Mouse (Mus musculus): ENCODE results near the gene Hoxb5.
A peak's percentile ranks its signal among the peaks of the same experiment; 100 is the strongest.

The Hoxb5 gene

GRCm38 (mm10) chr11:96272024-96272921 is 30.9 kb upstream of the Hoxb5 start:
- DNase-seq: peak; percentile 52

- no peak for DNase-seq
Measured at GRCm38 (mm10) chr11:96274428-96274827, 28.7 kb upstream of the Hoxb5 start.

- peak; percentile 53 for DNase-seq
Measured at GRCm38 (mm10) chr11:96275896-96276295, 27.2 kb upstream of the Hoxb5 start.

GRCm38 (mm10) chr11:96277151-96278044 is 25.7 kb upstream of the Hoxb5 start:
- peak; percentile 40 for DNase-seq

- DNase-seq: no peak
Measured at GRCm38 (mm10) chr11:96278324-96278723, 24.8 kb upstream of the Hoxb5 start.

- peak; percentile 94 for DNase-seq
Measured at GRCm38 (mm10) chr11:96278773-96279172, 24.4 kb upstream of the Hoxb5 start.

GRCm38 (mm10) chr11:96279421-96280233 is 23.5 kb upstream of the Hoxb5 start:
- peak; percentile 69 for DNase-seq

- DNase-seq: peak; percentile 71
Measured at GRCm38 (mm10) chr11:96280399-96281378, 22.4 kb upstream of the Hoxb5 start.

GRCm38 (mm10) chr11:96281396-96281795 is 21.7 kb upstream of the Hoxb5 start:
- DNase-seq: peak; percentile 59

GRCm38 (mm10) chr11:96281855-96282570 is 21.1 kb upstream of the Hoxb5 start, which contains the start of gene Hoxb8:
Gene Hoxb8, plus strand, starts transcription at chr11:96281905.
- peak; percentile 58 for DNase-seq

GRCm38 (mm10) chr11:96282795-96283430 is 20.2 kb upstream of the Hoxb5 start:
- no peak for DNase-seq

GRCm38 (mm10) chr11:96284041-96284749 is 18.9 kb upstream of the Hoxb5 start:
- DNase-seq: no peak

GRCm38 (mm10) chr11:96284774-96285734 is 18.1 kb upstream of the Hoxb5 start:
- peak; percentile 76 for DNase-seq

- peak; percentile 89 for DNase-seq
Measured at GRCm38 (mm10) chr11:96285771-96286738, 17.1 kb upstream of the Hoxb5 start, which contains the start of gene Hoxb7. Gene Hoxb7, plus strand, starts transcription at chr11:96286623.

- peak; percentile 79 for DNase-seq
Measured at GRCm38 (mm10) chr11:96286739-96287385, 16.3 kb upstream of the Hoxb5 start.

- DNase-seq: no peak
Measured at GRCm38 (mm10) chr11:96287411-96287810, 15.7 kb upstream of the Hoxb5 start.

All from kidney, adult 9 months (tissue).